Mouse (Mus musculus) neural tube, embryonic 11.5 days (tissue): Measurements from ENCODE around the gene Gm42906. TPM values are rescaled to one million over a fixed set of nuclear protein-coding genes. Genes with fewer than 3 reads are reported as not detected.
A peak's percentile ranks its signal among the peaks of the same experiment; 100 is the strongest.

Experiments
- ATAC-seq: fragments of 200-750 bp; cut with Nextera tagmentation; 2 replicates; pipeline ENCODE4 v1.8.0; 2017; ENCODE audit warnings: moderate number of reproducible peaks, mild to moderate bottlenecking, moderate TSS enrichment, moderate library complexity; ENCODE audit not compliant: insufficient read depth, low FRiP score, low TSS enrichment
- DNase-seq: peaks from one replicate; pipeline ENCODE4 v3.0.0-alpha.2; 2015; ENCODE audit warnings: low spot score
- H3K27ac ChIP-seq: fragments of 300-500 bp; sonication (generic); 2 replicates; pipeline ENCODE4 v1.5.1; 2014; ENCODE audit warnings: low read depth, mild to moderate bottlenecking, low read length
- H3K27me3 ChIP-seq: fragments of 300-500 bp; sonication (generic); 2 replicates; pipeline ENCODE4 v1.6.1; 2014; ENCODE audit warnings: mild to moderate bottlenecking, low read length, mixed read lengths; ENCODE audit not compliant: control insufficient read depth, insufficient read depth
- H3K36me3 ChIP-seq: fragments of 300-500 bp; sonication (generic); 2 replicates; pipeline ENCODE4 v1.6.1; 2014; ENCODE audit warnings: mild to moderate bottlenecking, low read length, moderate library complexity, mixed read lengths; ENCODE audit not compliant: control insufficient read depth, insufficient read depth
- H3K4me1 ChIP-seq: fragments of 300-500 bp; sonication (generic); 2 replicates; pipeline ENCODE4 v1.6.1; 2014; ENCODE audit warnings: low read length, mixed read lengths; ENCODE audit not compliant: control insufficient read depth, insufficient read depth
- H3K4me2 ChIP-seq: fragments of 300-500 bp; sonication (generic); 2 replicates; pipeline ENCODE4 v1.6.1; 2014; ENCODE audit warnings: low read depth, mild to moderate bottlenecking, moderate library complexity
- H3K4me3 ChIP-seq: fragments of 300-500 bp; sonication (generic); 2 replicates; pipeline ENCODE4 v1.5.1; 2014; ENCODE audit warnings: low read depth, low read length
- H3K9ac ChIP-seq: fragments of 300-500 bp; sonication (generic); 2 replicates; pipeline ENCODE4 v1.6.1; 2014; ENCODE audit warnings: mild to moderate bottlenecking, low read length
- H3K9me3 ChIP-seq: fragments of 300-500 bp; sonication (generic); 2 replicates; pipeline ENCODE4 v1.6.1; 2016; ENCODE audit warnings: low read length; ENCODE audit not compliant: control insufficient read depth
- WGBS: fragments of 180-500 bp; shearing (Covaris S2); extraction: QIAGEN DNeasy Blood & Tissue Kit; methylation state at CpG from one replicate; pipeline ENCODE4 v1.1.7; 2014; 5-methylcytosine and 5-hydroxymethylcytosine counted together
- polyA plus RNA-seq: library from polyadenylated mRNA; unstranded; fragments of >200 nt; fragmentation: Nextera tagmentation; extraction: Ambion mirVana; gene quantifications from 2 replicates; pipeline ENCODE4 v1.2.1, GENCODE M21; 2014

The Gm42906 gene
- polyA plus RNA-seq, 1 experiment from 2014 or later: not detected

GRCm38 (mm10) chr5:151202925-151203324 lies 225.0 kb downstream of the Gm42906 start:
- DNase-seq (no peak), ATAC-seq (no peak)
- no peak overlapping the region for H3K4me3 ChIP-seq
- H3K4me1 ChIP-seq: no peaks in the 10 kb centered on the region
- no peak overlapping the region for H3K9ac ChIP-seq
- H3K9me3 ChIP-seq: no peaks in the 10 kb centered on the region
- no peak overlapping the region for H3K27ac ChIP-seq
- 74% methylated on average over 5 of the region's 5 CpGs for WGBS
- no peaks in the 10 kb centered on the region for H3K27me3 ChIP-seq
- H3K4me2 ChIP-seq: no peak overlapping the region
- H3K36me3 ChIP-seq: no peaks in the 10 kb centered on the region

GRCm38 (mm10) chr5:151201220-151201619 lies 226.7 kb downstream of the Gm42906 start:
- Histone ChIP-seq H3K9me3 (no peaks in the 10 kb centered on the region), H3K36me3 (no peaks in the 10 kb centered on the region), H3K9ac (no peak overlapping the region), H3K27me3 (no peaks in the 10 kb centered on the region), H3K4me3 (no peak overlapping the region), H3K4me1 (peaks cover 3% of the 10 kb centered on the region; the same call in 1 of the 2 replicates), H3K27ac (no peak overlapping the region), H3K4me2 (no peak overlapping the region)
- ATAC-seq (no peak), DNase-seq (no peak)
- WGBS: 72% methylated on average over 3 of the region's 3 CpGs

GRCm38 (mm10) chr5:151199235-151199634 lies 228.7 kb downstream of the Gm42906 start:
- Histone ChIP-seq H3K9me3 (no peaks in the 10 kb centered on the region), H3K4me1 (peaks cover 3% of the 10 kb centered on the region; the same call in 1 of the 2 replicates), H3K4me2 (no peak overlapping the region), H3K9ac (no peak overlapping the region), H3K36me3 (no peaks in the 10 kb centered on the region), H3K27ac (no peak overlapping the region), H3K4me3 (no peak overlapping the region), H3K27me3 (no peaks in the 10 kb centered on the region)
- no peak for ATAC-seq
- 87% methylated on average over 3 of the region's 3 CpGs for WGBS
- DNase-seq: no peak

- H3K27me3 ChIP-seq: no peaks in the 10 kb centered on the region
- peaks cover 3% of the 10 kb centered on the region; the same call in 1 of the 2 replicates for H3K4me1 ChIP-seq
- 62% methylated on average over 13 of the region's 13 CpGs for WGBS
- no peak overlapping the region for H3K4me3 ChIP-seq
- no peak for DNase-seq
- ATAC-seq: no peak; the same call in 1 of the 2 replicates
- no peak overlapping the region for H3K9ac ChIP-seq
- no peak overlapping the region for H3K4me2 ChIP-seq
- H3K36me3 ChIP-seq: no peaks in the 10 kb centered on the region
- no peak overlapping the region for H3K27ac ChIP-seq
- H3K9me3 ChIP-seq: no peaks in the 10 kb centered on the region
Measured at GRCm38 (mm10) chr5:151196603-151197272, 231.2 kb downstream of the Gm42906 start.

GRCm38 (mm10) chr5:151193885-151194520 lies 234.0 kb downstream of the Gm42906 start:
- DNase-seq (no peak), ATAC-seq (no peak)
- no peak overlapping the region for H3K4me3 ChIP-seq
- H3K9ac ChIP-seq: no peak overlapping the region
- WGBS: 78% methylated on average over 3 of the region's 3 CpGs
- H3K4me1 ChIP-seq: peaks cover 3% of the 10 kb centered on the region; the same call in 1 of the 2 replicates
- H3K27ac ChIP-seq: no peak overlapping the region
- no peaks in the 10 kb centered on the region for H3K36me3 ChIP-seq
- H3K4me2 ChIP-seq: no peak overlapping the region
- H3K9me3 ChIP-seq: no peaks in the 10 kb centered on the region
- H3K27me3 ChIP-seq: no peaks in the 10 kb centered on the region

- H3K36me3 ChIP-seq: no peaks in the 10 kb centered on the region
- H3K4me2 ChIP-seq: no peak overlapping the region
- no peaks in the 10 kb centered on the region for H3K9me3 ChIP-seq
- H3K4me3 ChIP-seq: no peak overlapping the region
- no peak overlapping the region for H3K9ac ChIP-seq
- no peak overlapping the region for H3K27ac ChIP-seq
- DNase-seq (no peak), ATAC-seq (no peak)
- no peaks in the 10 kb centered on the region for H3K27me3 ChIP-seq
- peaks cover 3% of the 10 kb centered on the region; the same call in 1 of the 2 replicates for H3K4me1 ChIP-seq
- WGBS: 83% methylated on average over 2 of the region's 2 CpGs
Measured at GRCm38 (mm10) chr5:151192266-151192665, 235.7 kb downstream of the Gm42906 start.

- H3K27me3 ChIP-seq: no peaks in the 10 kb centered on the region
- H3K4me1 ChIP-seq: no peaks in the 10 kb centered on the region
Measured at GRCm38 (mm10) chr5:151190764-151191163, 237.2 kb downstream of the Gm42906 start.

GRCm38 (mm10) chr5:151189789-151190378 lies 238.1 kb downstream of the Gm42906 start:
- no peaks in the 10 kb centered on the region for H3K36me3 ChIP-seq
- H3K9me3 ChIP-seq: no peaks in the 10 kb centered on the region
- H3K9ac ChIP-seq: peak overlapping the region; percentile 55
- H3K4me2 ChIP-seq: peak overlapping the region; percentile 86
- ATAC-seq (peak; percentile 93), DNase-seq (peak; percentile 83)
- no peaks in the 10 kb centered on the region for H3K27me3 ChIP-seq
- no peak overlapping the region for H3K27ac ChIP-seq
- WGBS: 4% methylated on average over 27 of the region's 27 CpGs
- no peaks in the 10 kb centered on the region for H3K4me1 ChIP-seq
- H3K4me3 ChIP-seq: peak overlapping the region; percentile 55

More at GRCm38 (mm10) chr5:151190764-151191163, 237.2 kb downstream of the Gm42906 start:
- Histone ChIP-seq H3K36me3 (no peaks in the 10 kb centered on the region), H3K9me3 (no peaks in the 10 kb centered on the region), H3K4me3 (no peak overlapping the region), H3K9ac (no peak overlapping the region), H3K27ac (no peak overlapping the region), H3K4me2 (no peak overlapping the region)
- DNase-seq (no peak), ATAC-seq (no peak)
- 84% methylated on average over 5 of the region's 5 CpGs for WGBS
